Mouse (Mus musculus) liver, postnatal 0 days (tissue): ENCODE measurements around the gene Dars2. TPM values are rescaled to one million over a fixed set of nuclear protein-coding genes. Genes with fewer than 3 reads are reported as not detected.

Experiments
- ATAC-seq: fragments of 200-750 bp; cut with Nextera tagmentation; 2 replicates; pipeline ENCODE4 v1.8.0; 2017; ENCODE audit warnings: mild to moderate bottlenecking, moderate library complexity
- DNase-seq: peaks from one replicate; pipeline ENCODE4 v3.0.0-alpha.2; 2016
- H3K27ac ChIP-seq: fragments of 300-500 bp; sonication (generic); 2 replicates; pipeline ENCODE4 v1.5.1; 2014; ENCODE audit warnings: antibody characterized with exemption, moderate library complexity, mild to moderate bottlenecking, low read depth
- H3K27me3 ChIP-seq: fragments of 300-500 bp; sonication (generic); 2 replicates; pipeline ENCODE4 v1.6.1; 2014; ENCODE audit warnings: low read length, control low read depth, mixed read lengths; ENCODE audit not compliant: insufficient read depth
- H3K36me3 ChIP-seq: fragments of 300-500 bp; sonication (generic); replicated peaks from 2 replicates; pipeline ENCODE4 v1.6.1; 2014; ENCODE audit warnings: mild to moderate bottlenecking, control low read depth, low read length, moderate library complexity, mixed read lengths; ENCODE audit not compliant: insufficient read depth
- H3K4me1 ChIP-seq: fragments of 300-500 bp; sonication (generic); 2 replicates; pipeline ENCODE4 v1.6.1; 2014; ENCODE audit warnings: antibody characterized with exemption, mild to moderate bottlenecking, control low read depth; ENCODE audit not compliant: insufficient read depth
- H3K4me2 ChIP-seq: fragments of 300-500 bp; sonication (generic); 2 replicates; pipeline ENCODE4 v1.6.1; 2014; ENCODE audit warnings: low read depth, mild to moderate bottlenecking, low read length, moderate library complexity, mixed read lengths
- H3K4me3 ChIP-seq: fragments of 300-500 bp; sonication (generic); 2 replicates; pipeline ENCODE4 v1.5.1; 2014; ENCODE audit warnings: low read depth, low read length
- H3K9ac ChIP-seq: fragments of 300-500 bp; sonication (generic); replicated peaks from 2 replicates; pipeline ENCODE4 v1.6.1; 2014; ENCODE audit warnings: mild to moderate bottlenecking, moderate library complexity
- H3K9me3 ChIP-seq: fragments of 300-500 bp; sonication (generic); 2 replicates; pipeline ENCODE4 v1.6.1; 2016; ENCODE audit warnings: mild to moderate bottlenecking, control low read depth, low read length, mixed read lengths
- CTCF ChIP-seq: sonication (generic); IDR thresholded peaks from 2 replicates; pipeline ENCODE4 v1.5.1; 2016; ENCODE audit warnings: antibody characterized with exemption, low read depth
- EP300 ChIP-seq: IDR thresholded peaks from 2 replicates; pipeline ENCODE4 v1.6.1; 2016; ENCODE audit warnings: antibody characterized with exemption, low read depth, mild to moderate bottlenecking
- WGBS: fragments of 180-500 bp; shearing (Covaris S2); extraction: QIAGEN DNeasy Blood & Tissue Kit; methylation state at CpG from one replicate; pipeline ENCODE4 v1.1.7; 2014; ENCODE audit not compliant: insufficient replicate concordance; 5-methylcytosine and 5-hydroxymethylcytosine counted together
- polyA plus RNA-seq: library from polyadenylated mRNA; unstranded; fragments of >200 nt; fragmentation: Nextera tagmentation; extraction: Ambion mirVana; gene quantifications from 2 replicates; pipeline ENCODE4 v1.2.1, GENCODE M21; 2015

Dars2 gene
- polyA plus RNA-seq, result 13.8 and 16.2 TPM in 2 replicates

- WGBS, result under 1% methylated on average over 57 of the region's 57 CpGs
- Histone ChIP-seq H3K36me3 (peaks cover 11% of the 10 kb centered on the region; the same call in 1 of the 2 replicates), H3K9me3 (no peaks in the 10 kb centered on the region), H3K27me3 (no peaks in the 10 kb centered on the region), H3K27ac (peak within 1 kb of the TSS; percentile 80), H3K4me3 (peak within 1 kb of the TSS; percentile 79), H3K9ac (peak within 1 kb of the TSS; percentile 82), H3K4me2 (peak within 1 kb of the TSS; percentile 87), H3K4me1 (peaks cover 29% of the 10 kb centered on the region)
- DNase-seq (peak; percentile 95), ATAC-seq (peak; percentile 95)
- TF ChIP-seq CTCF, result peak; percentile 20
- peak; percentile 69; the same call in 1 of the 2 replicates for TF ChIP-seq EP300
Observed at GRCm38 (mm10) chr1:161070352-161071271, at the start of gene Dars2, which contains the start of gene Cenpl. Gene Dars2, minus strand, starts transcription at chr1:161070658. Gene Cenpl, plus strand, starts transcription at chr1:161070713.

GRCm38 (mm10) chr1:161114591-161114990, 44.1 kb upstream of the Dars2 start:
- H3K36me3 ChIP-seq, result no peaks in the 10 kb centered on the region; the same call in 1 of the 2 replicates
- H3K4me3 ChIP-seq, result no peak overlapping the region
- TF ChIP-seq CTCF (no peak), EP300 (no peak)
- no peaks in the 10 kb centered on the region for H3K9me3 ChIP-seq
- no peak for ATAC-seq
- H3K27me3 ChIP-seq, result no peaks in the 10 kb centered on the region
- H3K9ac ChIP-seq, result no peak overlapping the region
- H3K27ac ChIP-seq, result no peak overlapping the region
- H3K4me1 ChIP-seq, result no peaks in the 10 kb centered on the region
- no peak overlapping the region for H3K4me2 ChIP-seq
- no peak for DNase-seq

GRCm38 (mm10) chr1:161109216-161109615, 38.8 kb upstream of the Dars2 start:
- Histone ChIP-seq H3K9ac (no peak overlapping the region), H3K4me2 (no peak overlapping the region), H3K4me3 (no peak overlapping the region), H3K27ac (no peak overlapping the region), H3K4me1 (no peaks in the 10 kb centered on the region), H3K36me3 (peaks cover 11% of the 10 kb centered on the region), H3K9me3 (no peaks in the 10 kb centered on the region), H3K27me3 (no peaks in the 10 kb centered on the region)
- no peak for TF ChIP-seq EP300
- no peak for TF ChIP-seq CTCF
- WGBS, result 93% methylated on average over 8 of the region's 8 CpGs
- ATAC-seq (no peak), DNase-seq (no peak)

GRCm38 (mm10) chr1:161103842-161104241, 33.4 kb upstream of the Dars2 start:
- no peak for ATAC-seq
- Histone ChIP-seq H3K4me1 (no peaks in the 10 kb centered on the region), H3K36me3 (peaks cover 18% of the 10 kb centered on the region), H3K4me2 (no peak overlapping the region), H3K27ac (no peak overlapping the region), H3K9me3 (no peaks in the 10 kb centered on the region), H3K4me3 (no peak overlapping the region), H3K27me3 (no peaks in the 10 kb centered on the region), H3K9ac (no peak overlapping the region)
- no peak for TF ChIP-seq EP300
- no peak for TF ChIP-seq CTCF
- DNase-seq, result no peak
- WGBS, result 52% methylated on average over 1 of the region's 1 CpGs

- no peak overlapping the region for H3K4me2 ChIP-seq
- H3K27ac ChIP-seq, result no peak overlapping the region
Observed at GRCm38 (mm10) chr1:161099721-161100405, 29.4 kb upstream of the Dars2 start.

GRCm38 (mm10) chr1:161077243-161077642, 6.8 kb upstream of the Dars2 start:
- H3K9me3 ChIP-seq, result no peaks in the 10 kb centered on the region
- no peaks in the 10 kb centered on the region for H3K27me3 ChIP-seq
- H3K27ac ChIP-seq, result 0 out of 2 replicates have a peak overlapping the region, but pooled peaks have one; percentile 40
- H3K4me3 ChIP-seq, result no peak overlapping the region
- no peak for ATAC-seq
- H3K36me3 ChIP-seq, result peaks cover 49% of the 10 kb centered on the region
- H3K9ac ChIP-seq, result no peak overlapping the region
- 77% methylated on average over 3 of the region's 3 CpGs for WGBS
- TF ChIP-seq EP300, result no peak
- TF ChIP-seq CTCF, result no peak
- peaks cover 30% of the 10 kb centered on the region for H3K4me1 ChIP-seq
- no peak overlapping the region for H3K4me2 ChIP-seq
- no peak for DNase-seq

More at GRCm38 (mm10) chr1:161099721-161100405, 29.4 kb upstream of the Dars2 start:
- DNase-seq (no peak), ATAC-seq (peak; percentile 67)
- Histone ChIP-seq H3K9me3 (no peaks in the 10 kb centered on the region), H3K4me3 (no peak overlapping the region), H3K36me3 (peaks cover 20% of the 10 kb centered on the region), H3K9ac (no peak overlapping the region), H3K27me3 (no peaks in the 10 kb centered on the region), H3K4me1 (no peaks in the 10 kb centered on the region)
- WGBS, result 53% methylated on average over 4 of the region's 4 CpGs
- peak; percentile 68; the same call in 1 of the 2 replicates for TF ChIP-seq EP300
- no peak for TF ChIP-seq CTCF
